Mouse (Mus musculus): ENCODE measurements around the gene Man1a2.

GRCm38 (mm10) chr3:100681448-100682092, 3.7 kb downstream of the Man1a2 start:
- no peak for TF ChIP-seq POLR2AphosphoS5 (IDR thresholded peaks at IDR 0.05; ENCODE audit: borderline replicate concordance, low read depth, low read length)
- no peak for TF ChIP-seq POLR2AphosphoS2 (IDR thresholded peaks at IDR 0.05; ENCODE audit: low read length)
- TF ChIP-seq EP300 (IDR thresholded peaks at IDR 0.05; ENCODE audit: low read depth in 1 of 2, low read length in 2 of 2): no peak
